Mouse (Mus musculus): ENCODE data around the gene Cyb561d2.
A peak's percentile ranks its signal among the peaks of the same experiment; 100 is the strongest.

Cyb561d2 gene

DNA sequence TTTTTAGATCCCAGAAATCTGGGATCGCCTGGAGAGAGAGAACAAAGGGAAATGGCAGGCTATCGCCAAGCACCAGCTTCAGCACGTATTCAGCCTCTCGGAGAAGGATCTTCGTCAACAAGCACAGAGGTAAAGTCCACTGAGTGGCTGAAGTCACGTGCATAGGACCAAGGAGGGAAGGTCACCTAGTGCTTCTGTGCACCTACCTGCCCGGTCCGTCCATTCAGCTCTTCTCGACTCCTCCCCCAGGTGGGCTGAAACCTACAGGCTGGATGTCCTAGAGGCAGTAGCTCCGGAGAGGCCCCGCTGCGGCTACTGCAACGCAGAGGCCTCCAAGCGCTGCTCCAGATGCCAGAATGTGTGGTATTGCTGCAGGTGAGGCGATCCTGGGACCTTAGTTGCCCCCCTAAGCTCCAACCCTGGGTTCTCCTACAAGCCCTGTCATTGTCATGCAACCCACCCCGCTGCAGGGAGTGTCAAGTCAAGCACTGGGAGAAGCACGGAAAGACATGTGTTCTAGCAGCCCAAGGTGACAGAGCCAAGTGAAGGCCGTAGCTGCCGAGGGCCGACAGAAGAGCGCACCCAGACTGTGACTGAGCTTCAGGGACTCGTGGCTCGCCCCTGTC, 8.6 kb upstream of the Cyb561d2 start:
- no peak for DNase-seq (ENCODE audit: low read depth, low spot score)

DNA sequence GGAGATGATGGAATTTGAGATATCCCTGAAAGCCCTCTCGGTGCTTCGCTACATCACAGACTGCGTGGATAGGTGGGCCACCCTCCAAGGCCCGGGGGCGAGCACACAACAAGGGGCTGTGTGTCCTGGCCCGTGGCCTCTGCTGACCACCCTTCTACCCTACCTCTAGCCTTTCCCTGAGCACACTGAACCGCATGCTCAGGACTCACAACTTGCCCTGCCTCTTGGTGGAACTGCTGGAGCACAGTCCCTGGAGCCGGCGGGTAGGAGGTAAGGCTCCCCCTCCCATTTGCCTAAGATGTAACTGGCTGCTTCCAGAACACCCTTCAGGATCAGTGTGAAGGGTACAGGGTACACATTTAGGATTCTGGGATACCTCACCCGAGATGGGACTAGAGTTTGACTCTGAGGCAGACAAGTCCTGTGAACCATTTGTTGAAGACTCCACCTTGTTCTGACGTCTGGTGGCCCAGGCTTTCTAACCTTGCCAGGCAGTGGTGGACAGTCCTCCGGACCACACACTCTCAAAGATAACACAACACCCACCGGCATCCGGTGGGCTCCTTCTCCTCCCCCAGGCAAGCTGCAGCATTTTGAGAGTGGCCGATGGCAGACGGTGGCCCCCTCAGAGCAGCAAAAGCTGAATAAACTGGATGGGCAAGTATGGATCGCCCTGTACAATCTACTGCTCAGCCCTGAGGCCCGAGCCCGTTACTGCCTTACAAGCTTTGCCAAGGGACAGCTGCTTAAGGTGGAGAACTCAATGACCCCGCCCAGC, 7.5 kb upstream of the Cyb561d2 start:
- no peak for DNase-seq (ENCODE audit: low read depth, low spot score)

DNA sequence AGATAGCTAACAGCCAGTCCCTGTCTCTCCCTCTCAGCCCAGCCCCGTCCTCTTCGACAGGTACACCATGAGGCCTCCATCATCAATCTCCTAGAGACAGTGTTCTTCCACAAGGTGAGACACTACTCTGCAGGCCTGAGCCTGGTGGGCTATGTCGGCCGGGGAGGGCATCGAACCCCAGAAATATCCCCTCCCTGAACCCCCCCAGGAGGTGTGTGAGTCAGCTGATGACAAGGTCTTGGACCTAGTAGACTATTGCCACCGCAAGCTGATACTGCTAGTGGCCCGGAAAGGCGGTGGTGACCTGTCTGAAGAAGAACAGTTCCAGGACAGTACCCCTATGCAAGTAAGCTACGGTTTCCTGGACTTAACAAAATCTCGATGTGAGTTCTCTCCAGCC, 6.8 kb upstream of the Cyb561d2 start:
- DNase-seq (ENCODE audit: low read depth, low spot score), result no peak

DNA sequence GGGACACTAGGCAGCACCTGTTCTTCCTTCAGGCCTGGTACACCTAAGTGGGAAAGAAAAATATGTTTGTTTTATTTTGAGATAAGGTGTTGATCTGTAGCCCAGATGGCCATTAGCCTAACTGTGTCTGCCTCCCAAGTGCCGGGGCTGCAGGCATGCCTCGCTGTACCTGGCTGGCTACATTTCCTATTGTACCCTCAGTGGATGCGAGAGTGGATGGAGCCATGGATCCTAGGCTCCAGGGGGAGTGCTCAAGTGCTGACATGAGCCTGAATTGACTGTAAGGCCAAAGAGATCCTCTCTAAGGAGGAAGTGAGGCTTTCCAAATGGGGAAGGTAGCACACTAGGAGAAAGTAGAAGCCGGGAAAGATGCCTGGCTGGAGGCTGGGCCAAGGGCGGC, 6.0 kb upstream of the Cyb561d2 start:
- no peak for DNase-seq (ENCODE audit: low read depth, low spot score)

DNA sequence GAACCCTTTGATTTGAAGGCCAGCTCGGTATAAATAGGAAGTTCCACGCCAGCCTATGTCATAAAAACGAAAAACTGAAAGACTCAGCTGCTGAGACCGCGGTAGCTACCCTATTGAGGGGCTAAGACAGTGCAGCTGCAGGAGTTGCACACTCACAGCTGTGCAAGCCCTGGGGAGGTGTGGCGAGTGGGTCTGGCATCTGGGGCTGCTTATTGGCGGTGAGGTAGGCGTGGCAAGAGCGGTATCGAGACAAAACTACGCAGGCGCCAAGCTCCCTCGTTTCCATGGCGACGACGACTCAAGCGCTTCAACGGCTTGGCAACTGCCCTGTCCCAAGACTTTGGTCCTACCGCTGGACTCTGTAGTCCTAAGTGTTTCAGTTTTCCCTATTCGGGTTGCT, 5.0 kb upstream of the Cyb561d2 start, which contains the start of gene Zmynd10:
Gene Zmynd10, plus strand, starts transcription at position 273 of the 400 bp plus-strand sequence.
- peak; percentile 85 for DNase-seq (ENCODE audit: low read depth, low spot score)

DNA sequence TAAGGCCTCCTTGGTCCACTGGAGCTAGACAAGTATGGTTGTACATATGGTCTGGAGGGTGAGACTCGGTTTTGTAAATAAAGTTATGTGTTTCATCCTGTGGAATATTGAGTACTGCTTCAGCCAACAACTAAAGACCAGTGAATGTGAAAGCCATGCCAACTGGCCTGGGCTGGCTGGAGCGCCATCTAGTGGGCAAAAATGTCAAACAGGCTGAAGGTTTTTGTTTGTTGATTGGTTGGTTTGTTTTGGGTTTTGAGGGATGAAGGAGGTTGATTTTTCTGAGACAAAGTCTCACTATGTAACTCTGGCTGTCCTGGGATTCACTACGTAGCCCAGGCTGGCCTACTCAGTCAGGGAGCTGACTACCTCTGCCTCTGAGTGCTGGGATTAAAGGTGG, 3.6 kb upstream of the Cyb561d2 start:
- peak; percentile 65 for DNase-seq (ENCODE audit: low read depth, low spot score)

DNA sequence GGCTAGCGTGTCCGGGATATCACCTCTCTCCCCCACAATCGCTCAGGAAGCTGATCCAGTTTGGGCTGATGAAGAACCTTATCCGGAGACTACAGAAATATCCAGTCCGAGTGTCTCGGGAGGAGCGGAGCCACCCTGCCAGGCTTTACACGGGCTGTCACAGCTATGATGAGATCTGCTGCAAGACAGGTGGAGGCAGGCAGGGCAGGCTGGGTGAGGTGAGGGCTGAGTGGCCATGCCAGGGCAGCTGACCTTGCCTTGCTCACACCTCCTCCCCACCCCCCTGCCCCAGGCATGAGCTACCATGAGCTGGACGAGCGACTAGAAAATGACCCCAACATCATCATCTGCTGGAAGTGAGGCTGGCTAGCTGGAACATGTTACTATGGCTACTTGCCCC, 3.2 kb upstream of the Cyb561d2 start:
- DNase-seq (ENCODE audit: low read depth, low spot score), result no peak

DNA sequence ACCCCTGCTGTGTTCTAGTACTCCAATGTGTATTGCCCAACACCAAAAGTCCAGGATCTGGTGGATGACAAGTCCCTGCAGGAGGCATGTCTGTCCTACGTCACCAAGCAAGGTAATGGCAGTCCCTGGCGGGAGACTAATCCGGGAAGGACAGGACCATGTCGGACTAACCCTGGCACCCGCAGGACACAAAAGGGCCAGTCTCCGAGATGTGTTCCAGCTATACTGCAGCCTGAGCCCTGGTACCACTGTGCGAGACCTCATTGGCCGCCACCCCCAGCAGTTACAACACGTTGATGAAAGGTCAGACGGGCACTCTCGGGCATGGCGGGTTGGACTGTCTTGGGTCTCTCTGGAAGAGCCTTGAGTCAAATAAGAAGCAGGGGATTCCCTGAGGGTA, 2.7 kb upstream of the Cyb561d2 start:
- no peak for DNase-seq (ENCODE audit: low read depth, low spot score)

DNA sequence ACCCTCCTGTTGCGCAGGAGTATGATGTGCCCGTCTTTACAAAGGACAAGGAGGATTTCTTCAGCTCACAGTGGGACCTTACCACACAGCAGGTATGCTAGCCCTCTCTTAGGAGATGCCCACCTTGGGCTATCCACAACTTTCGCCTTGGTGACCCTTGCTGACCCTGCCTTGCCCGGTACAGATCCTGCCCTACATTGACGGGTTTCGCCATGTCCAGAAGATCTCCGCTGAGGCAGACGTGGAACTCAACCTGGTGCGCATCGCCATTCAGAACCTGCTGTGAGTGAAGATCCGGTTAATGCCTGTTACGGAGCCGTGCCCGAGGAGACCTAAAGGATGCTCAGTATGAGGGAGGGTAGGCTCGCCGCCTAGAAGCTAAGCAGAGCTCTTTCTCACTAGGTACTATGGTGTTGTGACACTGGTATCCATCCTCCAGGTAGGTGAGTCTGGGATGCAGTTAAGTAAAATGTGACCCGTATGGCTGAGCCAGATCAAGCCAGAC, 2.3 kb upstream of the Cyb561d2 start:
- DNase-seq (ENCODE audit: low read depth, low spot score), result no peak

DNA sequence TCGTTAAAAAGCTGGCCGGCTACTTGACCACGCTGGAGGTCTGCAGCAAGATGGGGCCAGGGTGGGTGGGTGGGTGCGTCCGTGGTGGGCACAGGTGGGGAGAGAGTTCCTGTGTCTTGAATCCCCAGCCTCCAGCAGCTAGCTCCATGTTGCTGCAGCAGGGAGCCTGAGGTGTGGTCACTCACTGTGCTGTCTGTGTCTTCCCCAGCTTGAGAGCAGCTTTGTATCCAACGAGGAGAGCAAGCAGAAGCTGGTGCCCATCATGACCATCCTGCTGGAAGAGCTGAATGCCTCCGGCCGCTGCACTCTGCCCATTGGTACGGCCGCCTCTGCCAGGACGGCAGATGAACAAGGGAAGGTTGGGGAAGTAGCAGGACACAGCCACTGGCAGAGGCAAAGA, 1.3 kb upstream of the Cyb561d2 start:
- DNase-seq (ENCODE audit: low read depth, low spot score), result no peak

DNA sequence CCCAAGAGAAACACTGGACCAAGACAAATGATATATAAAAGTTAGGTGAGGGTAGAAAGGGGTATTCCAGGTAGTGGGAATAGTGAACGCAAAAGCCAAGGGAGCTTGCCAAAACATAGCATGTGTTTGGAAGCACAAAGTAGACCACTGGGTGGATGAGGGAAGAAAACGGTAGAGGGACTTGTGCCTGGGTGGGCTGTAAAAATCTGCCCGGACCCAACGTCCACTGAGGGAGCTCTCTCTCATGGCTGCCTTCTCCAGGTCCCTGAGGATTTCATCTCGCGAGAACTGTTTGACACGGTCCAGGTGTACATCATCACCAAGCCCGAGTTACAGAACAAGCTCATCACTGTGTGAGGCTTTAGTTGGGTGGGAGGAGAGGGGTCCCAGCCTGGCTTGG, 728 bp upstream of the Cyb561d2 start:
- DNase-seq (ENCODE audit: low read depth, low spot score), result no peak

DNA sequence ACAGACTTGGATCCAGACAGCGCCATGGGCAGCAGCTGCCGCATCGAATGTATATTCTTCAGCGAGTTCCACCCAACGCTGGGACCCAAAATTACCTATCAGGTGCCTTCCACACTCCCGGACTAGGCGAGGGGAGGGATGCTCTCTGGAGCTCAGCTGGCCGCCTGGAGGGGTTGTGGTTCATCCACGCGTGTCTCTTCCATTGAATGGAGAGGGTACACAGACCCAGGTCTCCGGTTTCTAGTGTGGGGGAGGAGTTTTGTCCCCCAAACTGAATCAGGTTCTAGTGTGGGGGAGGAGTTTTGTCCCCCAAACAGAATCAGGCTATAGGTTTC, 326 bp upstream of the Cyb561d2 start:
- no peak for DNase-seq (ENCODE audit: low read depth, low spot score)

DNA sequence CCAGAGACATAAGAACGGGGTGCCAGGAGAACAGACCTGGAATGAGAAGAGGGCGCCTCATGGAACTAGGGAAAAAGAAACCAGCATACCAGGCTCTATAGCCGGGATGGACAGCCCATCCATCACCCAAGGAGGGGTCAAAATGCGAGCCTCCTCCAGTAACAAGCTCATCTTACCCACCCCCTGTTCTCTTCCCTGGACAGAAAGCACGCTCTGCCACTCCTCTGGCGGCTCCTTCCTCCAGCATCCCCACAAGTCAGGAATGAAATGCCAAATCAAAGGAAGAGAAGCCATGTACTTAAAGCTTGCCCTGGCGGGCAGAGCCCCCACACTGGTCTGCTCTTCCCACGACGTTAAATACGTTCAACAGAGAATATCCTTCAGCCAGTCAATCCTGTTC, 988 bp downstream of the Cyb561d2 start:
- DNase-seq (ENCODE audit: low read depth, low spot score), result no peak

DNA sequence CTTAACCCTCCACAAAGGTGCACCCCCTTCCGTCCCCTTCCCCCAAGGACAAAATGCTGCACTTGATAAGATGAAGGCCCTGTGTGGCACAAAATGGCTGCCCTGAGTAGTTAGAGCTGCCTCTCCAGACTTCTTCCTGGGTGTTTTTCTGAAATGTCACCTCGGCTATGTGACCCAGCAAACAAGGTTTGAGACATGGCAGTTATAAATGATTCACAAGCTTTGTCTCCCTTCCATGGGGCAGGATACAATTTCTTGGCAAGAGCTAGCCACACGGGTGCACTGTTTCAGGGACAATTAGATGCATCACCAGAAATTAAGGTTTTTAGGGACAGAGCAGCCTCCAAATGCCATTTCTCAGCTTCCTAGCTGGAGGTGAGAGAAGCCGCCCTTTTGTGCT, 1.6 kb downstream of the Cyb561d2 start:
- DNase-seq (ENCODE audit: low read depth, low spot score), result no peak

DNA sequence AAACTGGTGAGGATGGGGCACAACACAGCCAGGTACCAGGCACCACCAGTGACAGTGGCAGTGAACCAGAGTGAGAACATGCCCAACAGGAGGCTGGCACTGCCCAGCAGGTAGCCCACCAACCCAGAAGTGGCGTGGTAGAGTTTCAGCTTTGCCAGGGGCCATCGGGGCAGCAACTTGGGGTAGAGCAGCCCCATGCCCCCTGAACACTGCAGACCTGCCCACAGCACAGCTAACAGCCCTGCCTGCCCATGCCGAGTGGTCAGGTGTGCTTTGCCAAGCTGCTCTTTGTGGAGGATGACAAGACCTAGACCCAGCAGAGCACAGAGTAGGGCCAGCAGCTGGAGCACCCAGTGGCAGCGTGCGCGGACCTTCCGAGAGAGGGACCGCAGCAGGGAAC, 2.1 kb downstream of the Cyb561d2 start:
- DNase-seq (ENCODE audit: low read depth, low spot score), result no peak

DNA sequence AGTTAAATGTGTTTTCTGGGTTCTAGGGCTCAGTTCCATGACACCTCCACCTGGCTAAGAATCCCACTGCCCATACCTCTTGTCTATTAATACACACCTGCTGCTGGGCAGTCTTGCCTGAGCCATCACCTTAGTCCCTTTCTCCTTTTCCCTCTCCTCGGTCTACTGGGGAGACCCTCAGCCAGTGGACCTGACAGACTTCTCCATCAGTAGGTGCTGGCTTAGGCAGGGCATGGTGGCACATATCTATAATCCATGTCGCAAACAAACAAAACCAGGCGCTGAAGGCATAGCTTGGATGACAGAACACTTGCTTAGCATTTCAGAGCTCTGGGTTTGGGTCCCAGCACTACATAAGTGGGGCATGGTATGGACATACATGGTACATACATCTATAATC, 3.3 kb downstream of the Cyb561d2 start:
- DNase-seq (ENCODE audit: low read depth, low spot score), result no peak

DNA sequence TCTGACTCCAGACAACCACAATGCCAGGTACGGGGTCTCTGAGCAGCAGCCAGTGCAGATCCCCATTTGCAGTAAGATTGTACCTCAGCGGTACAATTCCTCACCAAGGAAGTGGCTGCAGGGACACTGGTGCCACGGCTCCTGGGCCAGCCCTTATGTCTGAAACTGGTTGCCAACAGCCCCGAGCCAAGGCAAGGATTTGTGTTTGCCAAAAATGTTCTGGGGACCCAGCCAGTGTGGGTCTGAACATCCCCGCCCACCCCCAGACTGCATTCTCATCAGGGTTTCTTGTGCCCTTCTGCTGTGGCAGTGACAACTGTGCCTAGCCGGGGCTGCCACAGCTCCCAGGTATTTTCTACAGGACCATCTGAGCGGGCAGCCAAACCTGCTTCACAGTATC, 3.8 kb downstream of the Cyb561d2 start:
- no peak for DNase-seq (ENCODE audit: low read depth, low spot score)

DNA sequence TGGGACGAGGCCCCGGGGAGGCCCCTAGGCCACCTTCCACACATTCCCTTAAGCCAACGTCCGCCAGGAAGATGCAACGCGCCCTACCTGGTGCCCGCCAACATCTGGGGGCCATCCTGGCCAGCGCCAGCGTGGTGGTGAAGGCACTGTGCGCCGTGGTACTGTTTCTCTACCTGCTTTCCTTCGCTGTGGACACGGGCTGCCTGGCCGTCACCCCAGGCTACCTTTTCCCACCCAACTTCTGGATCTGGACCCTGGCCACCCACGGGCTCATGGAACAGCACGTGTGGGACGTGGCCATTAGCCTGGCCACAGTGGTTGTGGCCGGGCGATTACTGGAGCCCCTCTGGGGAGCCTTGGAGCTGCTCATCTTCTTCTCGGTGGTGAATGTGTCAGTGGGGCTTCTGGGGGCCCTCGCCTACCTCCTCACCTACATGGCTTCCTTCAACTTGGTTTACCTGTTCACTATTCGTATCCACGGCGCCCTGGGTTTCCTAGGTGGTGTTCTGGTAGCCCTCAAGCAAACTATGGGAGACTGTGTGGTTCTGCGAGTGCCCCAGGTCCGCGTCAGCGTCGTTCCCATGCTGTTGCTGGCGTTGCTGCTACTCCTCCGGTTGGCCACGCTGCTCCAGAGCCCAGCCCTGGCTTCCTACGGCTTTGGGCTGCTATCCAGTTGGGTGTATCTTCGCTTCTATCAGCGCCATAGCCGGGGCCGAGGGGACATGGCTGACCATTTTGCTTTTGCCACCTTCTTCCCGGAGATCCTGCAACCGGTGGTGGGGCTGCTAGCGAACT, 7.4 kb downstream of the Cyb561d2 start:
- no peak for DNase-seq (ENCODE audit: low read depth, low spot score)

DNA sequence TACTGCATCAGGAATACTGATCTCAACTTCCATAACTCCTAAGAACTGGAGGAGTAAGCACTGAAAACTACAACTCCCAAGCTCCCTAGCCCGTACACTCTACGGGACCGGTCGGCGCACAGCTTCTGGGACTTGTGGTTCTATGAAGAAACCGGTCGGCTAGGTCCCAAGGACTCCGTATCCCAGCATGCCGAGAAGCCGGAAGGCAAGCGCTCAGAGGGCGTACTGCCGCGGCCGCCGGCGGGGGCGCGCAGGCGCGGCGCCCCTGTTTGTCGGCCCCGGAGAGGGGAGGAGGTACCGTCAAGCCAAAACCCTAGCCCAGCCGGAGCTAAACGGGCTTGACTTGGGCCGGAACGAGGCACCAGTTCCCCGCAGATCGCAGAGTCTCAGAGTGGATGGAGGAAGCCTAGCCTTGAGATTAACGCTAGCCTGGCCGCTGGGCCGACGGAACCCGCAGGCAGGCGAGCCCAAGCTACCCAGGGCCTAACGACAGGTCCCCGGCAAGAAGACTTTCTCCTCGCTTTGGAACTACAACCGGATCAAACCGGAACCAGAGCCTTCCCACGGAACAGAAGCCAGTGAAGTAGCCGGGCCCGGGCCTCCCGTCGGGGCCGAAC, 8.1 kb downstream of the Cyb561d2 start, which contains the start of gene Tmem115:
Gene Tmem115, plus strand, starts transcription at position 155 of the 617 bp plus-strand sequence.
- peak; percentile 75 for DNase-seq (ENCODE audit: low read depth, low spot score)

DNA sequence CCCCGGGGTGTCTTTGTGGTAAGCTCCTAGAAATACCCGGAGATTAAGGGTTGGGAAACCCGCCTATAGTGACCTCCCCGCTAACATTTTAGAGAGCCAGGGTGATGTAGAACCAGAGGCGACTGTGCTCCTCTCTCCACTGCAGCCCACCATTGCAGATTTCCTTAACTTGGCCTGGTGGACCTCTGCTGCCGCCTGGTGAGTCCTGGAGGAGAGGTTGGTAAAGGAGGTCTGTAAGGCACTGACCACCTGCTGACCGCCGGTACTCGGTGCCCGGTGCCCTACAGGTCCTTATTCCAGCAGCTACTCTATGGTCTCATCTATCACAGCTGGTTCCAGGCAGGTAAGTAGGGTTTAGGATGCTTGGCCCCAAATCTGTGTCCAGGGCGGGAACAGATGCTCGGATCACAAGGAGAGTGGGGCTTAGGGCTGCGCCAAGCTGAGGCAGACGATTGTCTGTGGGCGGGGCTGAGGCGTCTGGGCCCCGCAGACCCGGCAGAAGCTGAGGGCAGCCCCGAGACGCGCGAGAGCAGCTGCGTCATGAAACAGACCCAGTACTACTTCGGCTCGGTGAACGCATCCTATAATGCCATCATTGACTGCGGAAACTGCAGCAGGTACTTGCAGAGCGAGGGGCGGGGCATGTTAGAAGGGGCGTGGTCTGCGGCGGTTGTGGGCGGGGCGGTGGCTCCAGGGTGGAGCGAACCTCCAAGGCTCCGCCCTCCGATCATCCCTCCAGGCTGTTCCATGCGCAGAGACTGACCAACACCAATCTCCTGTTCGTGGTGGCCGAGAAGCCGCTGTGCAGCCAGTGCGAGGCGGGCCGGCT, 15.6 kb downstream of the Cyb561d2 start:
- DNase-seq (ENCODE audit: low read depth, low spot score), result peak; percentile 54

DNA sequence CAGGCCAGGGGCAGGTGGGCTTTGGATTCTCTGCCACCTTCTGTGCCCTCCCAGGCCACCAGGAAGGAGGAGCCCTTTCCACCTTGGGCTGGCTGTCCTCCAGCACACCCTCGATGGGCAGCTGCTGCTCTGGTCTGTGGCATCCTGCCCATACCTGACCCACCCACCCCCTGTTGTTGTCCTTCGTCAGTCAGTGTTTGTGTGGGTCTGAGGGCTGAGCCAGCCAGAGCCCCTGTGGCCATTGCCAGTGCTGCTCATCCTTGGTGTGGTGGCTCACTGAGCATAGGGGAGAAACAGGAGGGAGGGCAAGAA, 19.6 kb downstream of the Cyb561d2 start:
- no peak for DNase-seq (ENCODE audit: low read depth, low spot score)
